Mouse (Mus musculus) thymus, adult 2 months (tissue): ENCODE data around the gene Srp68.

Experiments used
- CTCF ChIP-seq: fragments of 200-500 bp; IDR thresholded peaks from 2 replicates; pipeline ENCODE4 v1.5.1; 2012; ENCODE audit warnings: mild to moderate bottlenecking, control low read depth, low read length, moderate library complexity, borderline replicate concordance; ENCODE audit not compliant: control insufficient read depth, poor library complexity, insufficient read depth; ENCODE audit errors: extremely low read depth
- POLR2A ChIP-seq: fragments of 200-500 bp; IDR thresholded peaks from 2 replicates; pipeline ENCODE4 v1.6.1; 2012; ENCODE audit warnings: mild to moderate bottlenecking, low read length, control low read depth, moderate library complexity; ENCODE audit not compliant: control insufficient read depth, poor library complexity, insufficient read depth; ENCODE audit errors: extremely low read depth

DNA sequence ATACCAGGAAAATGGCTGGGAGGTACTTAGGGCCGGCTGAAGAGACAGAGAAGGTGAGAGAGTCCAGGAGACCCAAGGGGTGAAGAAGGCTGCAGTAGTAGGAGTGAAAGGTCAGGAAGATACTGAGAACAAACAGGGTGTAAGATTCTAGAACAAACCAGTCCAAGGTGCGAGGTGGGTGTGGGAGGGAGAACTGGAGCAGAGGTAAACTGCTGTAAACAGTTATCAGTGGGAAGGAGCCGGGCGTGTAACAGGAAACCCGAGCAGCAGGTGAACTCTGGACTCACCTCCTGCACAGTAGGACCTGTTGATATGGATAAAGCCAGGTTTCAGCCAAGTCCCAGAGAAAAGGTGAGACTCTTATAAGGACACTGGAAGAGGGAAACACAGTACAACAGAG lies 63.3 kb downstream of the Srp68 start:
- TF ChIP-seq CTCF (no peak), POLR2A (no peak)
